ENCODE assay signal across 16 mouse cellular contexts in genomic region chr13:110094998-110095397, GRCm38 (mm10).
DNase-seq lines count a peak whose midpoint lies in the region; ATAC-seq lines count a peak whose summit lies in the region.
"Had no signal": no experiment of that assay in that cellular context is flagged by ENCODE, and none has a peak within 500 bp of the region (broad histone marks: within the 10 kb centered on the region; RNA-seq: fewer than 3 reads in every experiment).

No protein-coding gene starts in this region.

- no peaks in the 10 kb centered on the region for H3K9me3 ChIP-seq in forebrain, embryonic 11.5 days (ENCODE audit: control insufficient read depth, low read length)
- H3K9me3 ChIP-seq in hindbrain, embryonic 13.5 days: no peaks in the 10 kb centered on the region
- no peaks in the 10 kb centered on the region for H3K9me3 ChIP-seq in midbrain, embryonic 14.5 days (ENCODE audit: control insufficient read depth, low read length)
- H3K9me3 ChIP-seq: G1E; intestine, embryonic 15.5 days; kidney, embryonic 15.5 days had no signal

- H3K4me3 ChIP-seq in forebrain, embryonic 11.5 days (ENCODE audit: low read depth, low read length): no peak overlapping the region
- no peak overlapping the region for H3K4me3 ChIP-seq in hindbrain, embryonic 13.5 days
- no peak overlapping the region for H3K4me3 ChIP-seq in midbrain, embryonic 14.5 days (replicated peaks; ENCODE audit: low read depth, low read length)
- H3K4me3 ChIP-seq: intestine, embryonic 15.5 days; kidney, embryonic 15.5 days had no signal

- no peaks in the 10 kb centered on the region; the same call in 1 of the 2 replicates for H3K4me1 ChIP-seq in forebrain, embryonic 11.5 days (replicated peaks; ENCODE audit: control insufficient read depth, insufficient read depth, low read length)
- peaks cover 43% of the 10 kb centered on the region for H3K4me1 ChIP-seq in hindbrain, embryonic 13.5 days (replicated peaks)
- peaks cover 26% of the 10 kb centered on the region for H3K4me1 ChIP-seq in midbrain, embryonic 14.5 days (ENCODE audit: control insufficient read depth, insufficient read depth, low read length)
- H3K4me1 ChIP-seq: intestine, embryonic 15.5 days; kidney, embryonic 15.5 days had no signal

- no peak overlapping the region for H3K4me2 ChIP-seq in forebrain, embryonic 11.5 days (ENCODE audit: low read depth, low read length, severe bottlenecking)
- peak overlapping the region; percentile 13; the same call in 1 of the 2 replicates for H3K4me2 ChIP-seq in hindbrain, embryonic 13.5 days
- peak overlapping the region; percentile 28 for H3K4me2 ChIP-seq in midbrain, embryonic 14.5 days (ENCODE audit: low read length)
- H3K4me2 ChIP-seq: intestine, embryonic 15.5 days; kidney, embryonic 15.5 days had no signal

- peak; percentile 7 for DNase-seq in Muller cell, postnatal 12 days (ENCODE audit: inconsistent ontology term)
- DNase-seq in forebrain, embryonic 11.5 days (ENCODE audit: low spot score): no peak
- DNase-seq in midbrain, embryonic 14.5 days: peak; percentile 58
- DNase-seq in heart, adult 8-10 months (ENCODE audit: low spot score): no peak
- DNase-seq in thymus, postnatal 36 days: no peak
- DNase-seq in ovary, postnatal 10 days (ENCODE audit: low spot score): no peak
- DNase-seq: cerebellum, postnatal 36 days; gastrocnemius, postnatal 14 days; heart, postnatal 10 days; lung, postnatal 14 days had no signal

- no peaks in the 10 kb centered on the region for H3K27me3 ChIP-seq in forebrain, embryonic 11.5 days (ENCODE audit: control insufficient read depth, insufficient read depth, low read length)
- H3K27me3 ChIP-seq in hindbrain, embryonic 13.5 days: no peaks in the 10 kb centered on the region
- H3K27me3 ChIP-seq in midbrain, embryonic 14.5 days (ENCODE audit: control insufficient read depth, insufficient read depth, low read length): no peaks in the 10 kb centered on the region
- H3K27me3 ChIP-seq: intestine, embryonic 15.5 days; kidney, embryonic 15.5 days had no signal

- WGBS in forebrain, embryonic 11.5 days: 70% methylated on average over 6 of the region's 6 CpGs
- WGBS in hindbrain, embryonic 13.5 days: 53% methylated on average over 6 of the region's 6 CpGs
- 46% methylated on average over 6 of the region's 6 CpGs for WGBS in midbrain, embryonic 14.5 days

- H3K27ac ChIP-seq in forebrain, embryonic 11.5 days (ENCODE audit: low read depth, low read length): no peak overlapping the region
- peak overlapping the region; percentile 89 for H3K27ac ChIP-seq in hindbrain, embryonic 13.5 days
- H3K27ac ChIP-seq in midbrain, embryonic 14.5 days (replicated peaks; ENCODE audit: low read depth, low read length): peak overlapping the region; percentile 84
- H3K27ac ChIP-seq: intestine, embryonic 15.5 days; kidney, embryonic 15.5 days; liver, embryonic 14.5 days had no signal

- no peaks in the 10 kb centered on the region for H3K36me3 ChIP-seq in forebrain, embryonic 11.5 days (ENCODE audit: control insufficient read depth, insufficient read depth, low read length)
- no peaks in the 10 kb centered on the region for H3K36me3 ChIP-seq in hindbrain, embryonic 13.5 days
- no peaks in the 10 kb centered on the region for H3K36me3 ChIP-seq in midbrain, embryonic 14.5 days (ENCODE audit: control insufficient read depth, insufficient read depth, low read length)
- H3K36me3 ChIP-seq: G1E; intestine, embryonic 15.5 days; kidney, embryonic 15.5 days had no signal

- peak; percentile 56; the same call in 1 of the 2 replicates for ATAC-seq in forebrain, embryonic 11.5 days (replicated peaks; ENCODE audit: low FRiP score)
- ATAC-seq in hindbrain, embryonic 13.5 days (ENCODE audit: low FRiP score): peak; percentile 38
- peak; percentile 47; the same call in 1 of the 2 replicates for ATAC-seq in midbrain, embryonic 14.5 days (ENCODE audit: low FRiP score, low TSS enrichment)
- ATAC-seq in megakaryocyte progenitor cell, adult 5-6 weeks (replicated peaks; ENCODE audit: poor library complexity): no peak
- ATAC-seq: intestine, embryonic 15.5 days had no signal

- H3K9ac ChIP-seq in forebrain, embryonic 11.5 days (ENCODE audit: low read length): no peak overlapping the region
- H3K9ac ChIP-seq in hindbrain, embryonic 13.5 days: no peak overlapping the region
- H3K9ac ChIP-seq in midbrain, embryonic 14.5 days (replicated peaks; ENCODE audit: low read length): no peak overlapping the region
- H3K9ac ChIP-seq: intestine, embryonic 15.5 days; kidney, embryonic 15.5 days; liver, embryonic 14.5 days had no signal

Comparison
In these comparisons a context has a peak if more than half of its experiments do, and no peak if none do; other contexts are left out.
1. DNase-seq: peak in Muller cell, postnatal 12 days (single experiment) and midbrain, embryonic 14.5 days (single experiment); none in forebrain, embryonic 11.5 days (single experiment), heart, adult 8-10 months (single experiment), thymus, postnatal 36 days (0 of 2) and ovary, postnatal 10 days (single experiment).